Mouse (Mus musculus): ENCODE results near the gene Spata17.

Gene Spata17

GRCm38 (mm10) chr1:187215181-187216116 lies at the start of gene Spata17, which contains the start of gene Gpatch2:
Gene Spata17, minus strand, starts transcription at chr1:187215465.
Gene Gpatch2, plus strand, starts transcription at chr1:187215508.
- DNase-seq = peak; percentile 77

- no peak for DNase-seq
Observed at GRCm38 (mm10) chr1:187258756-187259155, 43.5 kb upstream of the Spata17 start.

GRCm38 (mm10) chr1:187250741-187251262 lies 35.5 kb upstream of the Spata17 start:
- DNase-seq = no peak

- DNase-seq = no peak
Observed at GRCm38 (mm10) chr1:187244734-187245133, 29.5 kb upstream of the Spata17 start.

GRCm38 (mm10) chr1:187241329-187241728 lies 26.1 kb upstream of the Spata17 start:
- no peak for DNase-seq

- no peak for DNase-seq
Observed at GRCm38 (mm10) chr1:187240304-187240703, 25.0 kb upstream of the Spata17 start.

- no peak for DNase-seq
Observed at GRCm38 (mm10) chr1:187238061-187238460, 22.8 kb upstream of the Spata17 start.

GRCm38 (mm10) chr1:187236296-187236695 lies 21.0 kb upstream of the Spata17 start:
- DNase-seq = no peak

GRCm38 (mm10) chr1:187235161-187235560 lies 19.9 kb upstream of the Spata17 start:
- no peak for DNase-seq

GRCm38 (mm10) chr1:187232996-187233615 lies 17.8 kb upstream of the Spata17 start:
- no peak for DNase-seq

- no peak for DNase-seq
Observed at GRCm38 (mm10) chr1:187232196-187232955, 17.1 kb upstream of the Spata17 start.

- DNase-seq = no peak
Observed at GRCm38 (mm10) chr1:187230255-187230654, 15.0 kb upstream of the Spata17 start.

GRCm38 (mm10) chr1:187228414-187229146 lies 13.3 kb upstream of the Spata17 start:
- DNase-seq = no peak

- no peak for DNase-seq
Observed at GRCm38 (mm10) chr1:187226328-187227025, 11.2 kb upstream of the Spata17 start.

- DNase-seq = no peak
Observed at GRCm38 (mm10) chr1:187220756-187221155, 5.5 kb upstream of the Spata17 start.

GRCm38 (mm10) chr1:187216620-187217410 lies 1.6 kb upstream of the Spata17 start:
- no peak for DNase-seq

- no peak for DNase-seq
Observed at GRCm38 (mm10) chr1:187210736-187211135, 4.5 kb downstream of the Spata17 start.

GRCm38 (mm10) chr1:187209496-187209895 lies 5.8 kb downstream of the Spata17 start:
- DNase-seq = no peak

- no peak for DNase-seq
Observed at GRCm38 (mm10) chr1:187205506-187205905, 9.8 kb downstream of the Spata17 start.

- DNase-seq = no peak
Observed at GRCm38 (mm10) chr1:187178546-187178945, 36.7 kb downstream of the Spata17 start.

- no peak for DNase-seq
Observed at GRCm38 (mm10) chr1:187175991-187176390, 39.3 kb downstream of the Spata17 start.
